Mouse (Mus musculus) heart, embryonic 16.5 days (tissue): ENCODE results near the gene Fras1. TPM values are rescaled to one million over a fixed set of nuclear protein-coding genes. Genes with fewer than 3 reads are reported as not detected.

Experiments used
- ATAC-seq: fragments of 200-750 bp; cut with Nextera tagmentation; replicated peaks from 2 replicates; pipeline ENCODE4 v1.8.0; 2017; ENCODE audit warnings: moderate number of reproducible peaks; ENCODE audit not compliant: insufficient read depth, low FRiP score; ENCODE audit errors: extremely low read depth
- H3K27ac ChIP-seq: fragments of 300-500 bp; sonication (generic); 2 replicates; pipeline ENCODE4 v1.5.1; 2014; ENCODE audit warnings: mild to moderate bottlenecking, low read length, control low read depth, moderate library complexity
- H3K27me3 ChIP-seq: fragments of 300-500 bp; sonication (generic); 2 replicates; pipeline ENCODE4 v1.6.1; 2014; ENCODE audit warnings: low read length, mixed read lengths; ENCODE audit not compliant: control insufficient read depth, insufficient read depth
- H3K36me3 ChIP-seq: fragments of 300-500 bp; sonication (generic); 2 replicates; pipeline ENCODE4 v1.6.1; 2014; ENCODE audit not compliant: control insufficient read depth, insufficient read depth
- H3K4me1 ChIP-seq: fragments of 300-500 bp; sonication (generic); 2 replicates; pipeline ENCODE4 v1.6.1; 2014; ENCODE audit warnings: low read length, mixed read lengths; ENCODE audit not compliant: control insufficient read depth, insufficient read depth
- H3K4me2 ChIP-seq: fragments of 300-500 bp; sonication (generic); 2 replicates; pipeline ENCODE4 v1.6.1; 2014; ENCODE audit warnings: low read depth, mild to moderate bottlenecking, control low read depth, low read length
- H3K4me3 ChIP-seq: fragments of 300-500 bp; sonication (generic); 2 replicates; pipeline ENCODE4 v1.5.1; 2014; ENCODE audit warnings: mild to moderate bottlenecking, control low read depth, low read length
- H3K9ac ChIP-seq: fragments of 300-500 bp; sonication (generic); 2 replicates; pipeline ENCODE4 v1.6.1; 2014; ENCODE audit warnings: low read length, control low read depth
- H3K9me3 ChIP-seq: fragments of 300-500 bp; sonication (generic); replicated peaks from 2 replicates; pipeline ENCODE4 v1.6.1; 2016; ENCODE audit warnings: low read length; ENCODE audit not compliant: control insufficient read depth
- WGBS: fragments of 180-500 bp; shearing (Covaris S2); extraction: QIAGEN DNeasy Blood & Tissue Kit; methylation state at CpG from one replicate; pipeline ENCODE4 v1.1.7; 2014; 5-methylcytosine and 5-hydroxymethylcytosine counted together
- polyA plus RNA-seq: library from polyadenylated mRNA; unstranded; fragments of >200 nt; fragmentation: Nextera tagmentation; extraction: Ambion mirVana; gene quantifications from 2 replicates; pipeline ENCODE4 v1.2.1, GENCODE M21; 2015

The Fras1 gene
- polyA plus RNA-seq = 12.0 and 12.1 TPM in 2 replicates

GRCm38 (mm10) chr5:96373567-96373985 is at the start of gene Fras1:
Gene Fras1 (plus strand): TSS chr5:96373955.
- Histone ChIP-seq H3K9ac (peak within 1 kb of the TSS; percentile 78), H3K36me3 (no peaks in the 10 kb centered on the region), H3K4me1 (peaks cover 9% of the 10 kb centered on the region; the same call in 1 of the 2 replicates), H3K27ac (peak within 1 kb of the TSS; percentile 64), H3K9me3 (no peaks in the 10 kb centered on the region), H3K4me2 (peak within 1 kb of the TSS; percentile 90), H3K4me3 (peak within 1 kb of the TSS; percentile 75), H3K27me3 (no peaks in the 10 kb centered on the region; the same call in 1 of the 2 replicates)
- peak; percentile 41 for ATAC-seq
- 0% methylated on average over 16 of the region's 16 CpGs for WGBS

- H3K9me3 ChIP-seq = no peaks in the 10 kb centered on the region
- H3K9ac ChIP-seq = no peak overlapping the region
- H3K4me3 ChIP-seq = no peak overlapping the region
- H3K36me3 ChIP-seq = no peaks in the 10 kb centered on the region
- H3K27me3 ChIP-seq = no peaks in the 10 kb centered on the region
- ATAC-seq = no peak
- H3K4me2 ChIP-seq = no peak overlapping the region
- no peak overlapping the region for H3K27ac ChIP-seq
- WGBS = 76% methylated on average over 25 of the region's 25 CpGs
- no peaks in the 10 kb centered on the region for H3K4me1 ChIP-seq
These were observed 42.6 kb upstream of the Fras1 start for GRCm38 (mm10) chr5:96331048-96331737.

- ATAC-seq = no peak
- H3K4me2 ChIP-seq = no peak overlapping the region
- H3K36me3 ChIP-seq = no peaks in the 10 kb centered on the region
- no peak overlapping the region for H3K27ac ChIP-seq
- no peak overlapping the region for H3K9ac ChIP-seq
- H3K4me1 ChIP-seq = no peaks in the 10 kb centered on the region
- H3K4me3 ChIP-seq = no peak overlapping the region
- WGBS = 71% methylated on average over 5 of the region's 5 CpGs
- H3K9me3 ChIP-seq = no peaks in the 10 kb centered on the region
- H3K27me3 ChIP-seq = no peaks in the 10 kb centered on the region
These were observed 42.1 kb upstream of the Fras1 start for GRCm38 (mm10) chr5:96331738-96332070.

DNA sequence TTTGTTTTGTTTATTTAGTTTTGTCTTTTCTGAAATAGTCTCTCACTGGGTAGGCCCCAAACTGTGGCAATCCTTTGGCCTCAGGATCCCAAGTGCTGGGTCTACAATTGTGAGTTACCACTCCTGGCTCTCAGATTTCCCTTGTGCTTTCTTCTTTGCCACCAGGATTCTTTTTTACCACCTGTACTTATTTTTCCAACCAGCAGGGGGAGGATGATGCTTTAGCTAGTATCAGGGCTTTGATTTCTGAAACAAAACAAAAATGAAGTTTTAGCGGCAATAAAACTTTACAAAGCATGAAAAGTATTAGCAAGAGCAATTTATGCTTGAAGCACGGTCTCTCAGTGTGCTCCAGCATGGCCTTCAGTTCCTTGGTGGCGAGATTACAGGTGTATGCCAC is 39.8 kb upstream of the Fras1 start:
- H3K9ac ChIP-seq = no peak overlapping the region
- 67% methylated on average over 3 of the region's 3 CpGs for WGBS

GRCm38 (mm10) chr5:96340564-96340963 is 33.2 kb upstream of the Fras1 start:
- Histone ChIP-seq H3K4me2 (no peak overlapping the region), H3K9ac (no peak overlapping the region), H3K27ac (no peak overlapping the region), H3K27me3 (no peaks in the 10 kb centered on the region), H3K9me3 (no peaks in the 10 kb centered on the region), H3K36me3 (no peaks in the 10 kb centered on the region), H3K4me1 (no peaks in the 10 kb centered on the region), H3K4me3 (no peak overlapping the region)
- WGBS = 90% methylated on average over 6 of the region's 6 CpGs
- ATAC-seq = no peak

More for the DNA sequence above, 39.8 kb upstream of the Fras1 start:
- H3K27me3 ChIP-seq = no peaks in the 10 kb centered on the region
- ATAC-seq = no peak
- no peaks in the 10 kb centered on the region for H3K9me3 ChIP-seq
- no peak overlapping the region for H3K4me2 ChIP-seq
- no peak overlapping the region for H3K27ac ChIP-seq
- H3K4me3 ChIP-seq = no peak overlapping the region
- H3K36me3 ChIP-seq = no peaks in the 10 kb centered on the region
- H3K4me1 ChIP-seq = no peaks in the 10 kb centered on the region

DNA sequence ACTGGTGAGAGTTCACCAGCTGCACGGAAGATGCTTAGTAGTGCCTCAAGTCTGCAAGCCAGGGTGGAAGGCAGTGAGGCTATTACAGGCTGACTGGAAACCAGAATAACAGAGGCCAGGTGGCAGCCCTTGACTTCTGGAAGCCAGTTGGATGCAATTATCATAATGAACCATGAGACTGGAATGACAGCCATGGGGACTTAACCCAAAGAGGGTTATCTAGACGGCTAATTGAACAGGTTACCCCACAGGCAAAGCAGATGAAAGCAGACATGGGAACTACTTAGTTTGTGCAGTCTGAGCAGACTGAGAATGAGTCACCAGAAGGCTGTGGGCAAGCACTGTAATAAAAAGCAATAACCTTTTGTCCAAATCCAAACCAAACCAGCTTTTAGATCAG is 28.8 kb upstream of the Fras1 start:
- Histone ChIP-seq H3K27ac (no peak overlapping the region), H3K4me3 (no peak overlapping the region), H3K36me3 (no peaks in the 10 kb centered on the region), H3K9me3 (no peaks in the 10 kb centered on the region), H3K27me3 (no peaks in the 10 kb centered on the region), H3K4me1 (no peaks in the 10 kb centered on the region), H3K4me2 (no peak overlapping the region), H3K9ac (no peak overlapping the region)
- ATAC-seq = no peak
- WGBS = 72% methylated on average over 2 of the region's 2 CpGs

DNA sequence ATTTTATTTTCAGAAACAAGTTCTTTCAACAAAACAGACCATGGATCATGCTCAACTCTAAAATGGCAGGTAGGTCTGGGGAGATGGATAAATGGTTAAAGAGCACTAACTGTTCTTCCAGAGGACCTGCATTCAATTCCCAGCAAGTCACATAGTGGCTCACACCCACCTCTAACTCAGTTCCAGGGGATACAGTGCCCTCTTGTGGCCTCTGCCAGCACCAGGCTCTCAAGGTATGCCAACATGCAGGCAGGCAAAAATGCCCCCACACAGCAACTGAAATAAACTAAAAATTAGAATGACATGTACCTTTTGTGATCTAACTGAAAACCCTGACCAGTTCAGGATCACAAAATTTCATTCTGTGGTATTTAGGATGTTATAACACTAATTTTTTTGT is 21.8 kb upstream of the Fras1 start:
- Histone ChIP-seq H3K4me3 (no peak overlapping the region), H3K4me2 (no peak overlapping the region), H3K36me3 (no peaks in the 10 kb centered on the region), H3K9me3 (no peaks in the 10 kb centered on the region), H3K9ac (no peak overlapping the region), H3K4me1 (no peaks in the 10 kb centered on the region), H3K27me3 (no peaks in the 10 kb centered on the region), H3K27ac (no peak overlapping the region)
- no peak for ATAC-seq

DNA sequence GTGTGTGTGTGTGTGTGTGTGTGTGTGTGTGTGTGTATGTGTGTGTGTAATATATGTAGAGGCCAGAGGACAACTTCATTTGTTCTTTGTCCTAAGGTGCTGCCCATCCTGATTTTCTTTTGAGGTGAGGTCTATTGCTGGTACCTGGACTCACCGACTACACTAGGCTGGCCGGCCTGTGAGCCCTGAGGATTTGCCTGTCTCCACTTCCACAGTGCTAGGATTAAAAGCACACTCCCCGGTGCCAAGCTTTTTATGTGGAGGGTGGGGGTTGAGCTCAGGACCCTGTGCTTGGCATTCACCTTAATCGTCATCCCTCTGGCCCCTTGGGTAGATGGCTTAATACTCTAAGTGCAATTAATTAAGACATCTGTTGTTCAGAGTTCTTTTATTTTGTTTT is 9.8 kb upstream of the Fras1 start:
- no peak overlapping the region for H3K27ac ChIP-seq
- no peak; the same call in 1 of the 2 replicates for ATAC-seq

DNA sequence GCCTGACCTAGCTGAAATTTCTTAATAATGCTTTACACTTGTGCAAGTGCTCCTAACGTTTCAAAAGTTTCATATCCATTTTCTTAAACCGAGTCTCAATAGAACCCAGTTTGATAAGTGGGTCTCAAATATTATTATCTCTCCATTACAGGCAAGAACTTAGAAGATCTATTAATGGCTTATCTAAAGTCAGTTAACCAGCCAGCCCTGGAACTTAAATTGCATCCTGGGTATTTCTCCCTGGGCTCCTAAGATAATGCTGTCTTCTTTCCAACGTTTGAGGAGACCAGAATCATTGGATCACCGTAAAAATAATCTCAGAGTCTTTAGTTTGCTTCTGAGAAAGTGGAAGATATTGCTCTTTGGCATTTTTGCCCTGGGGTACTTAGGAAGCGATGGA is 8.2 kb upstream of the Fras1 start:
- Histone ChIP-seq H3K9ac (no peak overlapping the region), H3K27ac (no peak overlapping the region), H3K9me3 (no peaks in the 10 kb centered on the region), H3K4me3 (no peak overlapping the region), H3K27me3 (no peaks in the 10 kb centered on the region), H3K36me3 (no peaks in the 10 kb centered on the region), H3K4me2 (no peak overlapping the region), H3K4me1 (no peaks in the 10 kb centered on the region)
- 53% methylated on average over 5 of the region's 5 CpGs for WGBS
- ATAC-seq = no peak

More for the DNA sequence above, 9.8 kb upstream of the Fras1 start:
- H3K9ac ChIP-seq = no peak overlapping the region
- no peaks in the 10 kb centered on the region for H3K27me3 ChIP-seq
- whole genome bisulfite sequencing = 52% methylated on average over 4 of the region's 4 CpGs
- H3K9me3 ChIP-seq = no peaks in the 10 kb centered on the region
- H3K4me1 ChIP-seq = no peaks in the 10 kb centered on the region
- no peak overlapping the region for H3K4me3 ChIP-seq
- no peak overlapping the region for H3K4me2 ChIP-seq
- H3K36me3 ChIP-seq = no peaks in the 10 kb centered on the region
